Mouse (Mus musculus) cerebellum, postnatal 4 days (tissue): ENCODE results near the gene Mybpc1.

Source experiments
- DNase-seq, 2 experiments: peaks; one replicate each; pipeline ENCODE4 v3.0.0; 2022; ENCODE audit warnings: low spot score in 2 of 2, mixed read lengths in 1 of 2

Gene Mybpc1

GRCm38 (mm10) chr10:88604943-88605342, at the start of gene Mybpc1:
Mybpc1 (minus strand) TSS chr10:88605152.
- no peak for DNase-seq

- no peak for DNase-seq
Measured at GRCm38 (mm10) chr10:88645448-88645847, 40.5 kb upstream of the Mybpc1 start.

DNA sequence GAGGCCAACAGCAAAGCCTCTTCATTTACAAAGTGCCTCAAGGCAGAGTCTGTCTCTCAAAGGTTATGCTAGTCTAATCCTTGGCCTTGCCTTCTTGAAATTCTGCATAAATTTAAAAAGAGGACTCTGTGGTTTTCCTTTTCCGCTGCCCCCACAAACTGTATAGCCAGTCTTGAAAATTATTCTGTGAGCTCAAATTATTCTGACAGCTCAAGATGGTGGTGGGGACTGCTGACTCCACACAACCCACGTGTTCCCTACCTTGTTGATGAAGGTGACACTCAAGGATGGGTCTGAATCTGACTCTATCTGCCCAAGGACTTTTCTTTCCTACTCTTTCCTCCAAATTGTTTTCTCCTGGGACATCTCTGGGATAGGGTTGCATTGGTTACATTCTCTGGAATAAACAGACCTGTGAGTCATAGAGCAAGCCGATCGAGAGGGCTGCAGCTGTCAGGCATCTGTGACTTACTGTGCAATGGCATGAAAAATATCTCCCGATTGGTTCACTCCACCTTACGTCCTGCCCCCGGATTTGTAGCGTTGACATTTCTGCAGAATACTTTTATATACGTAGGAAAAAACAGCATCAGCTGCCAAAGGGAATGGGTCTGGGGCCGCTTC, 26.5 kb upstream of the Mybpc1 start:
- DNase-seq: no peak

DNA sequence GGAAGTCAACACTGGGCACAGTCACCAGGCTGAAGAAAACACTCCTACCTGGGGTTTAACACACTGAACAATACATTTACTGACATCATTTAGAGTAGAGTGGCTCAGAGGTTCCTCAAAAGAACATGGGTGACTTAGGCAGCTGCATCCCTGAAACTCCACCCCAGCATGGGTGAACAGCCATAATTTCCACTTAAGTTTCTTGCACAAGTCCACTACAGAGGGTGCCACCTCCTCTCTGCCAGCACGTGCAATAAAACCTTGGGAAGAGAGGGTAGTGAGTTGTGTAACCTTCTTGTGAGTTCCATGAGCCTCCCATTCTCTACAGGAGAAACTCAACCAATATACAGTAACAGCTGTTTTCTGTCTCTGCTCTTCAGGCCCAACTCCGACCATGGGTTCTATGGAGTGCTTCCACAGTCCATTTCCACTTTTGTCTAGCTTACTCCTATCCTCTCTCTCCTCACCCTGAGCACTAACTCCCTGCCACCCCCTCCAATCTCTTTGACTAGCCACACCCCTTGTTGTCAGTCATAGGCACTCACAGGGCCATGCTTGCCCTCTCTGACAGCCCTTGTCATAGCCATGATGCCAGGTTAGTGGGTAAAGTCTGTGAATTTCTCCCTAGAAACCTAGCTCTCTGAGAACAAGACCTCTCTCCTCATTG, 25.8 kb upstream of the Mybpc1 start:
- no peak for DNase-seq

DNA sequence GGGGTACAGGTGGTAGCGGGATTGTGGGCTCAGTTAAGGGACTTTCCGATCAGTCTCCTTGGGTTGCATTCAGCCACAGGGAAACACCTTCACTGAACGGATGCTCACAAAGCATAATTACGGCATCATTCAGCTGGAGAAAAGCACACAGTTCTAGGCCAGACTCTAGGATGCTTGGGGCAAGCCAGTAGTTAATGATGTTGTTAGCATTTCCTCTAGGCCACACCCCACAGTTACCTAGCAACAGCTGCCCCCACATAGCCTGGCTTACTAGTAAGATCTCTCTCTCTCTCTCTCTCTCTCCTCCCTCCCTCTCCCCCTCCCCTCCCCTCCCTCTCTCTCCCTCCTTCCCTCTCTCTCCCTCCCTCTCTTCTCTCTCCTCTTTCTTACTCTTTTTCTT, 22.1 kb upstream of the Mybpc1 start:
- DNase-seq: no peak

DNA sequence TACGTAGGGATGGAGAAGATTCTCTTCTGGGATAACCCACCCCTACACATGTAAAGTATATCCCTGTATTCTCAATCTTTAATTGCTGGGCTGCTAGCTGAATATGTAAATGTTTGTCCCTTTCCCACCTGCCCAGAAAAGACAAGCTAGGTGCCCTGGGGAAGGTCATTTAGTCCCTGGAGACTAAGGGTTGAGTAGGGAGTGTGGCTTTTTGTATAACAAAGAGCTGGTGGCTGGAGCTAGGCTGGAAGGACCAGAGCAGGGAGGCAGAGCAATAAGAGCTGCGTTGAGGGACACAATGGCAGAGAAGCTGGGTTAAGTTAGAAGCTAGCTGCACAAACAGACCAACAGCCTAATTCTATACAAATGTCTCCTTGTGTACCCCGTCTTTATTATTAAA, 21.2 kb upstream of the Mybpc1 start:
- no peak for DNase-seq

DNA sequence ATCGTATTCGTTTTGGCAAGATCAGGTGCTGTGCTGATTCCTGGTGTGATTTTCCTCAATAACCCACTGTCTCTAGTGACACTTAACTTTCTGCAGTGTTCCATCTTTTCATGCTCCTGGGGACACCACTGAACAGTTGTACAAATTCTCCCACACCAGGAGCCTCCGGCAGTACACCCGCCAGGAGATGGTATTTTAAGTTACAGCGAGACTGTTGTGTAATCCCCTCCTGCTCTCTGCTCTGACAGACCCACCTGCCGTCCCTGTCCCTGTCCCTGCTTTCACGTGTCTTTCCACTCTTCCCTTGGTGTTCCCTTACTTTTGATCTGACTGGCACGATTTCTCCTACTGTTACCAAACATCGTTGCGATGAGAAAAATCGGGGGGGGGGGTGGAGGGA, 19.3 kb upstream of the Mybpc1 start:
- DNase-seq: no peak

GRCm38 (mm10) chr10:88622624-88623023, 17.7 kb upstream of the Mybpc1 start:
- no peak for DNase-seq

GRCm38 (mm10) chr10:88620809-88621208, 15.9 kb upstream of the Mybpc1 start:
- DNase-seq: no peak

DNA sequence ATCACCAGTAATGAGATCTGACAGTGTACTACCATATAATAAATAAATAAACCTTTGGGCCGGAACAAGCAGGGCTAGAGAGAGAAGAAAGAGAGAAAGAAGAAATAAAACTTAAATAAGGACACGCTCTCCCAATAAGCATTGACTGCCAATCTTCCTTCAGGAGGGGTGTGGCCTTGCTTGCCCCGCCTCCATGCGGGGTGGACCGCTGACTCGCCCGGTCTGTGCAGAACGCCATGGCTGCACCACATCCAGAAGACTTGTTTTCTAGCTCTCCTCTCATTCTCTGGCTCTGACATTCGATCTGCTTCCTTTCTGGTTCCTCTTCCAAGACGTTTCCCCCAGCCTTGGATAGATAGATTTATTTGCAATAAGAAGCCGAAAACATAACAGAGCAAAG, 8.1 kb upstream of the Mybpc1 start:
- no peak for DNase-seq

DNA sequence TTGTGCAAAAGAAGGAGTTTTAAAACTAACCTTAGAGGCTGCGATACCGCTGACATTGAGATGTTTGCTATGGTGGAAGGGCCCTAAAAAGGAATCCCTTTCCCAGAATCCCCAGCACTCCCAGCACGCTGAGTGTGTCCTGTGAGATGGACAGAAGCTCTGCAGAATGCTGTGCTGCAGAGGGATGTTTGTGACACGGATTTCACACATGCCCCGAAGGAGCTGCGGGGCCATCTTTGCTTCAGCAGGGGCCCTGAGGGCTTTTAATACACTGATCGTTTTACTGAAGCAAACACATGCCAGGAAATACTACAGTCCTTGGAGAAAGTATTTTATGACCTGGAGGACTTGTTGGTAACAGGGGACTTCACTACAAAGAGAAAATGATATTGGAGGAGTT, 1.7 kb upstream of the Mybpc1 start:
- no peak for DNase-seq

DNA sequence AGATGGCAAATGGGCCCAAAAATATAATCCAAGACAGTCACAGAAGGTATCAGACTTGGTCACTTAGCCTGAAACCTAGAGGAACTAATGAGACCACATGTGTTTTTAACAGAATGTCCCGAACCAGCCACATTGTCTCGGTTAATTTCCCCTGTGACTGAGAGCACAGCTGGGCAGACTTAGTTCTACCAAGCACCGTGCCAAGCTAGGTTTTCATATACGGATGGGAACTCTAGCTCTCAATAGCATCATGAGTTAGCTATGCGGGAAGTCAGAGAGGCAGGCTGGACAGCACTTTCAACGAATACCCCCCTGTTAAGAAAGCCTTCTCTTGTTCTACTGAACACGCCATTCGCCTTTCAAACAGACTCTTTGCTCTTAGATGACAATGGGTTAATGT, 1.1 kb upstream of the Mybpc1 start:
- DNase-seq: no peak

DNA sequence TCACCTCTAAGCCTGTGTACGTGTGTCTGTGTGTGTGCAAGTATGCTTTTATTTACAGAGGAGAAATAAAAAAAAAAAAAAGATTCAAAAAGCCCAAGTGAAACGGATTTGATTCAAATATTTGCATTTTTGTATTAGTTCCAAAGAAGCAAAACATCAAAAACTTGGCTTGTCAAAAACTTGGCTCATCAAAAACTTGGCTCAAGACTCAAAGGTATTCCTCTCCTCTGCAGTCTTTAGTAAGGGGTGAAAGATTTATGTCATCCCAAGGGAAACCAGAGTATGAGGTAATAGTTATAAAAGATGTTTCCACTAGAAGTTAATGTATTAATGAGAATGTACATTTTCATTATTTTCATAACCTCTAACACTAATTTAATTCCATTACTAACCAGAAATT, 1.2 kb downstream of the Mybpc1 start:
- no peak for DNase-seq

- no peak for DNase-seq
Measured at GRCm38 (mm10) chr10:88603256-88603655, 1.7 kb downstream of the Mybpc1 start.

DNA sequence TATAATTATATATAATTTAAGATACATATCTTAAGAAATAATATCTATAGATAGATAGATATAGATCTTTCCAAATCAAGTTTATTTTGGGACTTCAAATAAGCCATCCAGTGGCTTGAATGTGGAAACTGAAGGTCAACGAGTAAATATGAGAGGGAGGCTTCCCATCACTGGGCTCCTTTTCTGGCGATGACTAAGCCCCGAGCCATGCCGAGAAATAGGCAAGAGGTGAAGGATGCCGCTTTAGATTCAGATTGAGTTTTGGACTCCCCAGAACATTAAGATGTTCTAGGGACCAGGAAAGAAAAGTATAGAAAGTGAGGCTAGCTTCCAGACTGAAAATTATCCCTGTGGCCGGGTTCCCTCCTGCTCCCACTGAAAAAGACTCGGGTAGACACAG, 4.4 kb downstream of the Mybpc1 start:
- DNase-seq: no peak

DNA sequence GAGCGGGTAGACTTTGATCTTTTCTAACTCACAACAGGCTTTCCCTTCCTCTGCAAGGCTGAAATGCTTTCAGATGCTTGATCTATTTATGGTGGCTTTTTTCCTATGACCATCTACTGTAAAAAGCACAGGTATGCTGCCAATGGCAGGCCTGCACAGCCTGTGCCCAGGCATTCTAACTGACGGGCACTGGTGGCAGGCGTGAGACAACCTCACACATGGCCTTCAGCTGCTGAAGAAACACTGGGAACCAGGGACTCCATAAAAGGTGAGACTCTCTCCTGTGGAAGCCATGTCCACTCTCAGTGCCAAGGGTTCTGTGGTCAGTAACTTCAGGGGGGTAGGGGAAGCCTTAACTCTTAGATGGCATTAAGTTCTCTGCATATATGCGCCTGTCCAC, 12.6 kb downstream of the Mybpc1 start:
- DNase-seq: no peak

DNA sequence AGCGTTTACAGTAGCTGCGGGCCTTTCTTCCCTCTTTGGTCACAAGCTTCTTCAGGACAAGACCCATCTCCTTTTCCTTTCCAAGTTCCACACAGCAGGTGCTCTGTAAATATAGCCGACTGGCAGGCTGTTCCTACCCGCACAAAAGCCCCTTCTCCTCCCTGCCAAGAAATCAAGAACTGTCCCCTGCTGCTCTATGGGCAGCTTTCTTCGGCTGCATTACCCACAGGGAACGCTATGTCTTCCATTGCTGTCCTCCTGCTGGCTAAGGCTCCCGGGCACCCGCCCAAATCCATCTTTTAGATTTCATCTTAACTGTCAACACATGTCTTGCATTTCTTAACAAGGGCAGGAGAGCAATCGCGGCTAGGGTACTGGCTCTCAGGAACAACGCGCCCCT, 13.9 kb downstream of the Mybpc1 start:
- DNase-seq: peak; percentile 26 to 44

DNA sequence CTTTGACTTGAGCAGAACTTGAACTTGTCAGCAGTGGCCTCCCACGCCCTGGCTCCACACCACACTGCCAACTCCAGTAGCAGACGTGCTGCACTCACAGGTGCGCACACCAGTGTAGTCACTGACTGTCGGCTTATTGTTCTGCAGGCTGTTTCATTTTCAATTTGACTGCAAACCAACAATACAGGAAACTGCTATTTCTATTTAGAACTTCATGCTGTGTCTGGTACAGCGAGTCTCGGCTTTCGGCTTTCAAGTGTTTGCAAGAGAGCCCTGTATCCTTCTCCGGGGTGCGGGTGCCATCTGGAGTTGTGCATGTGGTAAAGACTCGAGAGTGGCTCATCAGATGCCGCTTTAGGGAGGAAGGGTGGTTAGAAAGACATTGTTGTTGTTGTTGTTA, 20.5 kb downstream of the Mybpc1 start:
- no peak for DNase-seq

- DNase-seq: no peak
Measured at GRCm38 (mm10) chr10:88580786-88581185, 24.2 kb downstream of the Mybpc1 start.

GRCm38 (mm10) chr10:88578651-88579050, 26.3 kb downstream of the Mybpc1 start:
- DNase-seq: no peak

DNA sequence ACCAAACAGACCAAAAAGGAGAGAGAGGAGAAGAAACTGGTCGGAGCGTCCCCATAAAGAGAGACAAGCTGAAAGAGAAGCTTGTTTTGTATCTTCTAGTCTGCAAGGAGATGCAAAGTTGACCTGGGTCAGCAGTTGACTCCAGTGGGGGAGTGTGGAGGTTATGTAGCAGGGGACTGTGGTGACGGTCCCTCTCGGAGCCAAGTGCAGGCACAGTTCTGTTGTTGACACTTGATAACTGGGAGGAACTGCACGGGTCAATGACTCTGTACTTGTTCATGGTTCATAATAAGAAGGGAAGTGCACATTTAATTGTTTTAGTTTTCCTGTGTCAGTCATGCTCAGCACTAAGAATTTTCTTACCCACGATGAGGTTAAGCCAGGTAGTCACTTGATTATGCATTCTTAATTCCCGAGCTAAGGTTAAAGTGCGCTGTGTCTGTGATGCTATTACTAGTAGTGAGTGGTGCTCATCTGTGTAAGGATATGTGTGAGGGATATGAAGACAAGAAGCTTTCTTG, 30.8 kb downstream of the Mybpc1 start:
- no peak for DNase-seq

- no peak for DNase-seq
Measured at GRCm38 (mm10) chr10:88572123-88572522, 32.8 kb downstream of the Mybpc1 start.

- DNase-seq: no peak
Measured at GRCm38 (mm10) chr10:88557046-88557445, 47.9 kb downstream of the Mybpc1 start.

DNA sequence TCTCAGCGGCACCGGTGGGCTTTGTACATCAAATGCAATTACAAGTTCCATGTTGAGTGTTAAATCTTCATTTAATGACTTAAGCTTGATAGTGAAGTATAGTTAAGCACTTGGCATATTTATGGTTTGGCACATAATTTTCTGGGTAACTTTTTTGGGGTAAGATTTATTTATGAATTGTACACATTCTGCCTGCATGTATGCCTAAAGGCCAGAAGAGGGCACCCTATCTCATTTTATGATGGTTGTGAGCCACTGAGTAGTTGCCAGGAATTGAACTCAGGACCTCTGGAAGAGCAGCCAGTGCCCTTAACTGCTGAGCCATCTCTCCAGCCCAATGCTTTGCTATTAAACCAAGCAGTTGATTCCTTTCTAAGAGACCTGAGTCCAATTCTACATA, 52.2 kb downstream of the Mybpc1 start:
- no peak for DNase-seq
